In the genomic region with DNA sequence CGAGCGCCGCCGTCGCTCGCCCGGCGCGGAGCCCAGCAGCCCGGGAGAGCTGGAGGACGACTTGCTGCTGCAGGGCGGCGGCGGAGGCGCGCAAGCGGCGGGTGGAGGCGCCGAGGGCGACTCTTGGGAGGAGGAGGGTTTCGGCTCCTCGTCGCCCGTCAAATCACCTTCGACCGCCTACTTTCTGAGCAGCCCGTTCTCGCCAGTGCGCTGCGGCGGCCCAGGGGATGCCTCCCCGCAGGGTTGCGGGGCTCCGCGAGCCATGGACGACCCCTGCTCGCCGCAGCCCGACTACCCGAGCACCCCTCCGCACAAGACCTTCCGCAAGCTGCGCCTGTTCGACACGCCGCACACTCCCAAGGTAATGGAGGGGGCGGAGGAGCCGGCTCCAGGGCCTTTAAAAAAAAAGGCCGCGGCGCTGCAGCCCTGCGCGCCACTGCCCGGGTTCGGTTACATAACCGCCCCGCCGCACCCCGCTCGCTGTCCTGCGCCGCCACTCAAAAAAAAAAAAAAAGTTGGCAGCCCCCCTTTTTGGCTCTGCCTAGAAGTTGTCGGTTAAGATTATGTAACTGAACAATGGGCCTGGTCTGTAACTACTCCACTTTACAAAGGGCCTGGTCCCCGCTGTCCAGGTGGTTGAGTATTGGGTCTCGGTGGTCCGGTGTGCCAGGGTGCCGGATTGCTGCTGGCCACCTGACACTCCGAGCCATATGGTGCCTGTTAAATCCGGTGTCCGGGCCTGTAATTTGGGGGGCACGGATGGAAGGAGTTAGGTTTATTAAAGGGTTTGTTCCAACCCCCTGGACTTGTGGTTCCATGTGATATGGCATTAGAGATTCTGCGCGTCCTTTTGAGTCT, we compare ENCODE assay signal across 8 mouse cellular contexts. TPM values are rescaled to one million over a fixed set of nuclear protein-coding genes. Genes with fewer than 3 reads are reported as not detected.
DNase-seq lines count a peak whose midpoint lies in the region; ATAC-seq lines count a peak whose summit lies in the region.

No protein-coding gene starts in this region.

- H3K9me3 ChIP-seq in embryonic facial prominence, embryonic 11.5 days (replicated peaks; ENCODE audit: control insufficient read depth, low read length): no peaks in the 10 kb centered on the region
- no peaks in the 10 kb centered on the region for H3K9me3 ChIP-seq in limb, embryonic 13.5 days
- no peaks in the 10 kb centered on the region for H3K9me3 ChIP-seq in midbrain, embryonic 14.5 days (ENCODE audit: control insufficient read depth, low read length)
- H3K9me3 ChIP-seq in stomach, embryonic 15.5 days: no peaks in the 10 kb centered on the region

- H3K4me2 ChIP-seq in embryonic facial prominence, embryonic 11.5 days (ENCODE audit: low read depth, low read length): peak overlapping the region; percentile 57
- peak overlapping the region; percentile 70 for H3K4me2 ChIP-seq in limb, embryonic 13.5 days (replicated peaks)
- H3K4me2 ChIP-seq in midbrain, embryonic 14.5 days (ENCODE audit: low read length): peak overlapping the region; percentile 87
- H3K4me2 ChIP-seq in stomach, embryonic 15.5 days: peak overlapping the region; percentile 73

- no peaks in the 10 kb centered on the region for H3K27me3 ChIP-seq in embryonic facial prominence, embryonic 11.5 days (ENCODE audit: control insufficient read depth, insufficient read depth, low read length)
- H3K27me3 ChIP-seq in limb, embryonic 13.5 days: no peaks in the 10 kb centered on the region
- H3K27me3 ChIP-seq in midbrain, embryonic 14.5 days (ENCODE audit: control insufficient read depth, insufficient read depth, low read length): no peaks in the 10 kb centered on the region
- H3K27me3 ChIP-seq in stomach, embryonic 15.5 days (replicated peaks): no peaks in the 10 kb centered on the region

- ATAC-seq in embryonic facial prominence, embryonic 11.5 days (replicated peaks; ENCODE audit: insufficient number of reproducible peaks, low FRiP score, low TSS enrichment, low read depth): peak; percentile 20; the same call in 1 of the 2 replicates
- peak; percentile 17; the same call in 1 of the 2 replicates for ATAC-seq in limb, embryonic 13.5 days (ENCODE audit: low FRiP score, low read depth)
- peak; percentile 42 for ATAC-seq in midbrain, embryonic 14.5 days (ENCODE audit: low FRiP score, low TSS enrichment)
- ATAC-seq in stomach, embryonic 15.5 days (ENCODE audit: insufficient read depth, low FRiP score, low read depth): peak; percentile 2; the same call in 1 of the 2 replicates

- H3K36me3 ChIP-seq in embryonic facial prominence, embryonic 11.5 days (replicated peaks; ENCODE audit: control insufficient read depth, insufficient read depth, low read depth, low read length): peaks cover 2% of the 10 kb centered on the region; the same call in 1 of the 2 replicates
- peaks cover 15% of the 10 kb centered on the region for H3K36me3 ChIP-seq in limb, embryonic 13.5 days
- H3K36me3 ChIP-seq in midbrain, embryonic 14.5 days (ENCODE audit: control insufficient read depth, insufficient read depth, low read length): no peaks in the 10 kb centered on the region
- peaks cover 4% of the 10 kb centered on the region; the same call in 1 of the 2 replicates for H3K36me3 ChIP-seq in stomach, embryonic 15.5 days

- peak overlapping the region; percentile 94 for H3K27ac ChIP-seq in embryonic facial prominence, embryonic 11.5 days (replicated peaks; ENCODE audit: low read depth, low read length)
- peak overlapping the region; percentile 95 for H3K27ac ChIP-seq in limb, embryonic 13.5 days
- peak overlapping the region; percentile 67 for H3K27ac ChIP-seq in midbrain, embryonic 14.5 days (replicated peaks; ENCODE audit: low read depth, low read length)
- peak overlapping the region; percentile 96 for H3K27ac ChIP-seq in stomach, embryonic 15.5 days

- peak; percentile 63 for DNase-seq in 416B (ENCODE audit: low read depth)
- DNase-seq in adrenal gland, adult 8-10 months: peak; percentile 54
- peak; percentile 70 for DNase-seq in embryonic facial prominence, embryonic 11.5 days (ENCODE audit: low spot score)
- DNase-seq in heart, adult 18-20 months: peak; percentile 83 to 85
- peak; percentile 74 for DNase-seq in kidney, adult 18-20 months
- DNase-seq in midbrain, embryonic 14.5 days: peak; percentile 75

- peak overlapping the region; percentile 97 for H3K4me3 ChIP-seq in embryonic facial prominence, embryonic 11.5 days (ENCODE audit: low read depth, low read length)
- peak overlapping the region; percentile 97 for H3K4me3 ChIP-seq in limb, embryonic 13.5 days
- peak overlapping the region; percentile 83 for H3K4me3 ChIP-seq in midbrain, embryonic 14.5 days (replicated peaks; ENCODE audit: low read depth, low read length)
- H3K4me3 ChIP-seq in stomach, embryonic 15.5 days (replicated peaks): peak overlapping the region; percentile 91

- H3K9ac ChIP-seq in embryonic facial prominence, embryonic 11.5 days (replicated peaks; ENCODE audit: low read length): peak overlapping the region; percentile 95
- peak overlapping the region; percentile 94 for H3K9ac ChIP-seq in limb, embryonic 13.5 days
- H3K9ac ChIP-seq in midbrain, embryonic 14.5 days (replicated peaks; ENCODE audit: low read length): peak overlapping the region; percentile 59
- peak overlapping the region; percentile 77 for H3K9ac ChIP-seq in stomach, embryonic 15.5 days

- H3K4me1 ChIP-seq in embryonic facial prominence, embryonic 11.5 days (ENCODE audit: control insufficient read depth, insufficient read depth, low read length): no peaks in the 10 kb centered on the region
- H3K4me1 ChIP-seq in limb, embryonic 13.5 days: peaks cover 22% of the 10 kb centered on the region
- 0 out of 2 replicates have a peak, but pooled peaks cover 2% of the 10 kb centered on the region for H3K4me1 ChIP-seq in midbrain, embryonic 14.5 days (ENCODE audit: control insufficient read depth, insufficient read depth, low read length)
- H3K4me1 ChIP-seq in stomach, embryonic 15.5 days: peaks cover 6% of the 10 kb centered on the region; the same call in 1 of the 2 replicates

- under 1% methylated on average over 70 of the region's 74 CpGs for WGBS in embryonic facial prominence, embryonic 11.5 days
- WGBS in limb, embryonic 13.5 days: under 1% methylated on average over 67 of the region's 74 CpGs
- under 1% methylated on average over 71 of the region's 74 CpGs for WGBS in midbrain, embryonic 14.5 days
- under 1% methylated on average over 72 of the region's 74 CpGs for WGBS in stomach, embryonic 15.5 days

RNA-seq across cellular contexts. Expression of gene Wee1, which starts 0.9 kb away (rescaled TPM):
- 10 to 100 TPM in 3 of 4 experiments, 1 to 10 TPM in 1; 9.8 to 16.5 (median 13.3) TPM for total RNA-seq in adrenal gland, adult 8-10 months (2022)
- polyA plus RNA-seq in embryonic facial prominence, embryonic 11.5 days (2014; fragmentation: Nextera tagmentation; extraction: Ambion mirVana): 37.7 and 42.7 TPM in 2 replicates
- total RNA-seq in heart, adult 18-20 months (2021): 10 to 100 TPM in 1 of 2 experiments, 1 to 10 TPM in 1; 9.2 to 11.3 TPM
- 22.6 and 22.8 TPM in 2 replicates for polyA plus RNA-seq in limb, embryonic 13.5 days (2015; fragmentation: Nextera tagmentation; extraction: Ambion mirVana)
- 3.8 and 7.9 TPM in 2 replicates for polyA plus RNA-seq in midbrain, embryonic 14.5 days (2014; fragmentation: Nextera tagmentation; extraction: Ambion mirVana)
- polyA plus RNA-seq in stomach, embryonic 15.5 days (2015; fragmentation: Nextera tagmentation; extraction: Ambion mirVana): 30.1 and 34.7 TPM in 2 replicates

Comparison
In these comparisons a context has a peak if more than half of its experiments do, and no peak if none do; other contexts are left out.
1. Peak in every context shown above with its lines: DNase-seq, ATAC-seq, H3K4me3 ChIP-seq and H3K27ac ChIP-seq.